Mouse (Mus musculus) spleen, adult 12 weeks (tissue): ENCODE measurements around the gene Prss42.
"Not testable (repeated sequence)": the region's sequence is repeated elsewhere in the genome, so short reads cannot be mapped to it uniquely, and the experiment has no call there.

Experiments
- DNase-seq: peaks from one replicate; pipeline ENCODE4 v3.0.0; 2022; ENCODE audit warnings: low spot score

The Prss42 gene

GRCm38 (mm10) chr9:110790462-110790861 is 7.5 kb upstream of the Prss42 start:
- no peak for DNase-seq

GRCm38 (mm10) chr9:110797013-110797412 is 953 bp upstream of the Prss42 start:
- DNase-seq: no peak

GRCm38 (mm10) chr9:110800834-110801479 is 3.0 kb downstream of the Prss42 start:
- DNase-seq: no peak

- no peak for DNase-seq
Measured at GRCm38 (mm10) chr9:110803294-110803693, 5.3 kb downstream of the Prss42 start.

GRCm38 (mm10) chr9:110810051-110810450 is 12.1 kb downstream of the Prss42 start:
- no peak for DNase-seq

- DNase-seq: no peak
Measured at GRCm38 (mm10) chr9:110813789-110814188, 15.8 kb downstream of the Prss42 start, which contains the start of gene Prss44. Prss44 (plus strand) TSS chr9:110813994.

- not testable (repeated sequence) for DNase-seq
Measured at GRCm38 (mm10) chr9:110820546-110820945, 22.6 kb downstream of the Prss42 start.

- DNase-seq: no peak
Measured at GRCm38 (mm10) chr9:110821436-110821835, 23.5 kb downstream of the Prss42 start.

- DNase-seq: no peak
Measured at GRCm38 (mm10) chr9:110825426-110825825, 27.5 kb downstream of the Prss42 start.

GRCm38 (mm10) chr9:110825832-110826231 is 27.9 kb downstream of the Prss42 start:
- no peak for DNase-seq

GRCm38 (mm10) chr9:110826390-110826789 is 28.4 kb downstream of the Prss42 start, which contains the start of gene Prss43:
Prss43 (plus strand) TSS chr9:110826690.
- no peak for DNase-seq

- no peak for DNase-seq
Measured at GRCm38 (mm10) chr9:110833021-110833420, 35.1 kb downstream of the Prss42 start.

GRCm38 (mm10) chr9:110834411-110834810 is 36.4 kb downstream of the Prss42 start, which contains the start of gene Prss45:
Prss45 (plus strand) TSS chr9:110834588.
- no peak for DNase-seq

- DNase-seq: no peak
Measured at GRCm38 (mm10) chr9:110834961-110835360, 37.0 kb downstream of the Prss42 start.

GRCm38 (mm10) chr9:110836112-110836511 is 38.1 kb downstream of the Prss42 start:
- no peak for DNase-seq

GRCm38 (mm10) chr9:110840905-110841304 is 42.9 kb downstream of the Prss42 start:
- no peak for DNase-seq

- no peak for DNase-seq
Measured at GRCm38 (mm10) chr9:110841438-110841837, 43.5 kb downstream of the Prss42 start.

GRCm38 (mm10) chr9:110844206-110844605 is 46.2 kb downstream of the Prss42 start, which contains the start of gene Prss46:
Prss46 (plus strand) TSS chr9:110844506.
- no peak for DNase-seq

- DNase-seq: no peak
Measured at GRCm38 (mm10) chr9:110849162-110849561, 51.2 kb downstream of the Prss42 start.
